Mouse (Mus musculus) splenic B cell, adult 2 months (primary cell): ENCODE data around the gene Sfrp4.
"Not testable (repeated sequence)": the region's sequence is repeated elsewhere in the genome, so short reads cannot be mapped to it uniquely, and the experiment has no call there.

ENCODE experiments used
- DNase-seq: peaks from one replicate; pipeline ENCODE4 v3.0.0-alpha.2; 2011; ENCODE audit warnings: low read depth, low spot score
- H3K27me3 ChIP-seq: 2 replicates; pipeline ENCODE4 v1.6.1; 2012; ENCODE audit warnings: mild to moderate bottlenecking, low read length, moderate library complexity, mixed read lengths; ENCODE audit not compliant: control insufficient read depth, poor library complexity, insufficient read depth, severe bottlenecking
- H3K36me3 ChIP-seq: 2 replicates; pipeline ENCODE4 v1.6.1; 2012; ENCODE audit warnings: mild to moderate bottlenecking, low read length, moderate library complexity, mixed read lengths; ENCODE audit not compliant: control insufficient read depth, poor library complexity, insufficient read depth, severe bottlenecking

Sfrp4 gene

GRCm38 (mm10) chr13:19622573-19623227 is at the start of gene Sfrp4:
Gene Sfrp4 (plus strand): TSS chr13:19623104.
- no peak for DNase-seq
- Histone ChIP-seq H3K27me3 (no peaks in the 10 kb centered on the region), H3K36me3 (no peaks in the 10 kb centered on the region)

GRCm38 (mm10) chr13:19574723-19575122 is 48.2 kb upstream of the Sfrp4 start:
- H3K36me3 ChIP-seq, H3K27me3 ChIP-seq, DNase-seq: not testable (repeated sequence)

GRCm38 (mm10) chr13:19575947-19576346 is 47.0 kb upstream of the Sfrp4 start:
- no peak for DNase-seq
- Histone ChIP-seq H3K27me3 (no peaks in the 10 kb centered on the region; the same call in 1 of the 2 replicates), H3K36me3 (no peaks in the 10 kb centered on the region)

- H3K27me3 ChIP-seq: no peaks in the 10 kb centered on the region
- H3K36me3 ChIP-seq: no peaks in the 10 kb centered on the region
- DNase-seq: no peak
Measured at GRCm38 (mm10) chr13:19590996-19591759, 31.7 kb upstream of the Sfrp4 start.

GRCm38 (mm10) chr13:19595141-19595540 is 27.8 kb upstream of the Sfrp4 start:
- Histone ChIP-seq H3K27me3 (no peaks in the 10 kb centered on the region), H3K36me3 (no peaks in the 10 kb centered on the region)
- no peak for DNase-seq

- H3K27me3 ChIP-seq: no peaks in the 10 kb centered on the region
- no peak for DNase-seq
- no peaks in the 10 kb centered on the region for H3K36me3 ChIP-seq
Measured at GRCm38 (mm10) chr13:19599242-19599641, 23.7 kb upstream of the Sfrp4 start.

GRCm38 (mm10) chr13:19602531-19602930 is 20.4 kb upstream of the Sfrp4 start:
- H3K36me3 ChIP-seq: no peaks in the 10 kb centered on the region
- no peaks in the 10 kb centered on the region for H3K27me3 ChIP-seq
- DNase-seq: no peak

- H3K36me3 ChIP-seq: no peaks in the 10 kb centered on the region
- DNase-seq: no peak
- no peaks in the 10 kb centered on the region for H3K27me3 ChIP-seq
Measured at GRCm38 (mm10) chr13:19603719-19604118, 19.2 kb upstream of the Sfrp4 start.

GRCm38 (mm10) chr13:19604916-19605315 is 18.0 kb upstream of the Sfrp4 start:
- H3K27me3 ChIP-seq: no peaks in the 10 kb centered on the region
- no peak for DNase-seq
- no peaks in the 10 kb centered on the region for H3K36me3 ChIP-seq

GRCm38 (mm10) chr13:19608120-19608519 is 14.8 kb upstream of the Sfrp4 start:
- H3K36me3 ChIP-seq: no peaks in the 10 kb centered on the region
- DNase-seq: no peak
- no peaks in the 10 kb centered on the region for H3K27me3 ChIP-seq

- Histone ChIP-seq H3K27me3 (no peaks in the 10 kb centered on the region), H3K36me3 (no peaks in the 10 kb centered on the region)
- DNase-seq: no peak
Measured at GRCm38 (mm10) chr13:19612348-19612747, 10.6 kb upstream of the Sfrp4 start.

GRCm38 (mm10) chr13:19612963-19613362 is 9.9 kb upstream of the Sfrp4 start:
- no peaks in the 10 kb centered on the region for H3K36me3 ChIP-seq
- H3K27me3 ChIP-seq: no peaks in the 10 kb centered on the region
- no peak for DNase-seq

GRCm38 (mm10) chr13:19613426-19613825 is 9.5 kb upstream of the Sfrp4 start:
- no peaks in the 10 kb centered on the region for H3K27me3 ChIP-seq
- no peaks in the 10 kb centered on the region for H3K36me3 ChIP-seq
- no peak for DNase-seq

GRCm38 (mm10) chr13:19614311-19614710 is 8.6 kb upstream of the Sfrp4 start:
- Histone ChIP-seq H3K36me3 (no peaks in the 10 kb centered on the region), H3K27me3 (no peaks in the 10 kb centered on the region)
- no peak for DNase-seq

GRCm38 (mm10) chr13:19618081-19618480 is 4.8 kb upstream of the Sfrp4 start:
- Histone ChIP-seq H3K27me3 (no peaks in the 10 kb centered on the region), H3K36me3 (no peaks in the 10 kb centered on the region)
- no peak for DNase-seq
